Mouse (Mus musculus): ENCODE data around the gene Myh13.

The Myh13 gene

DNA sequence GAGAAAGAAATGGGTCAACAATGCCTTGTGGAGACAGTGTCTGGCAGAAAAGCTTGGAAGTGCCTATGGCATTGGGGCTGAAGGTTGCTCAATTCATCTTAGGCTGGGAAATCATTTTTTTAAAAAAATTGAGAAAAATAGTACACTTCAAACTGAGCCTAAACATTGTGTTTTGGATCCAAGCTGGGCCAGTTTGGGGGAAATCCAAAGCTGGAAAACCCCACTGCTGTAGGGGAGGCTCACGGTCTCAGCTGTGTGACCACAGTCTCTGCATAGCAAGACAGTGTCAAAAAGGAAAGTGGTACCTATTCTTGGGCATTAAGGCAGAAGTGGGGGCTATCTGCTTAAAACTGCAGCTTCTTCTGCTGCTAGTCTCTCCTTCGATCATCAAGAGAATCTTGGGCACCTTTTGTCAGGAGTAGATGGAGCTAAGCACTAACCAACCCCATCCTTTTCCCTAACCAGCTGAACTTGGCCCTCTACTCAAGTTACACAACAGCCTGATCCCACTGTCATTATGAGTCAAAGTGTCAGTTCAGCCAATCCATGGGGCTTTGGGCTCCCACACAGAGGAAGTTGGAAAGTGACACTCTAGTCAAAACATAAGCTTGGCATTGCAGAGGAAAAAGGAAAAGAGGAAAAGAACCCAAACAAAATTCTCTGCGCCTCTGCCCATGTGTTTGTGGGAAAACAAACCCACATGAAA is 69.4 kb downstream of the Myh13 start:
- no peak for DNase-seq

DNA sequence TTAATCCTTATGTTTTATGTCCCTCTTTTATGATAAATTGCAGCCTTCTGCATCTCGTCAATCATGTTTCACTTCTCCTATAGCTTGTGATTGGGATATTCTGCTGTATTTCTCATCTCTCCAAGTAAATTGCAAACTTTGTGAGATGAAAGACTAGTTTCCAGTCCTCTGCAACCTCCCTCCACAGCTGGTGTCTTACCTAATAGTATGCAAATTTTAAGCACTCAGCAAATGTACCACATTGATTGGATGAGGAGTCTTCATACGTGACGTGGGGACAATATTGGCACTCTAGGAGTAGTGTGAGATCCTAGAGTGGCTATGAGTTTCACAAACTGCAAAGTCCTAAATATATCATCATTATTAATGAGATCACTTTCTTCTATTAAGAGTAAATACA is 70.9 kb downstream of the Myh13 start:
- DNase-seq, result no peak

DNA sequence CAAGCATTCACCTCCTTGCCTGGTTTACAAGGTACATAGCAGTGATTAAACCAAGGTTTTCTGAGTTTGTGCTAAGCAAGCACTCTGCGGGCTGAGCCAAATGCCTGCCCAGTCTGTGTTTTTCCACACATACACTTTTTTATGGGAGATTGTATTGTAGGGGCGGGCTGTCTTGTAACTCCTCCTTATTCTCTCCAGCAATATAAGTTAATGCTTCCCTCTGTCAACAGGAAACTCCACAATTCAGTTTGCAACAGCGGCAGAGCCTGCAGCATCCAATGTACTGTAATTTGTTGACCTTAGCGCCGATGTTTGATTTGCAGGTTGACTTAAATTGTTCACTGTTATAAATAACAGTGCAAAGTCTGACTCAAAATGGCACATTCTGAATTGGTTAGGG is 79.5 kb downstream of the Myh13 start:
- no peak for DNase-seq

DNA sequence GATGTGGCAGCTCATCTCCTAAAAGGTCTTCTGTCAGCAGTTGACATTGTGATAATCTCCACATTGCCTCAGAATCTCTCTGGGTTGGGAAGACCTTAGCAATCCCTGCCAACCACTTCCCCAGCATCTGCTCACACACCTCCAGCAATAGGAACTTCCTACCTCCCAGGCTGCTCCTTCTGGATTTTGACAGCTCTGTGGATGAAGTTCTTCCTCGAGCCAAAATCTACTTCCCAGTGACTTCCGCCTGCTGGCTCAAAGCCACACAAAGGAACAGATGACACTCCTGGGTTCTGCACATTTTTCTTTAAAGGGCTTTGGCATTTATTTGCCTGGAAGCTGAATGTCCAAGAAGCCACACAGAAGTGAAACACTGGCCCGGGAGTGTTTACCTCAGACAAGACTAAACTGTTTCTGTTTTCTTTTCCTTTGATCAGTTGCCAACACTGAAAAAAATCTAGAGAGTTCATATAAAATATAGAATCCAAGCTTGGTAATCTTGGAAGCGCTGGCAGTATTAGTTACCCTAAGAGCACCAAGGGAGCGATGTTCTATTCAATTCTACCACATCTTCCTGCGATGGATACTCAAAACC is 93.0 kb downstream of the Myh13 start:
- DNase-seq, result peak; percentile 71 to 72
